ENCODE assay signal across 8 mouse cellular contexts in the genomic region with DNA sequence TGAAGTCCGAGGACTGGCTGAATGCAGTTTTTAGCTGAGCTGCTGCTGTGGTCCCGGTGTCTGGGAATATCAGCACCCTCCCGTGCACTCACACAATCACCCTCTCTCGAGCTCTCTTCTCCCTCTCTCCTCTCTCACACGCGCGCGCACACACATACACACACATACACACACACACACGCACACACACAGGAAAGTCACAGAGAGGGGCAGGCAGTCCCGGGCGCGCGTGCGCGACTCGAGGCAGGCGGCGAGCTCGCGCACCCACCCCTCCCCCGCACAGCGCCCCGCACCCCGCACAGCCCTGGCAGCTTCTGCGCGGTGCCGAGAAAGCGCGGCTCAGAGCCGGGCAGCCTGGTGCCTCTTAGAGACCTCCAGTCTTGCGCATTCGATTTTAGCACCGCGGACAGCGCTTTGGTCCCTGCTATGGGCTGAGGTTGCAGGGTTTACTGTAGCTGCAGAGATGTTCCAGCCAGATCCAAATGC. TPM values are rescaled to one million over a fixed set of nuclear protein-coding genes. Genes with fewer than 3 reads are reported as not detected.
DNase-seq lines count a peak whose midpoint lies in the region; ATAC-seq and TF ChIP-seq lines count a peak whose summit lies in the region.

Gria2 (minus strand) TSS at position 240 of the 486 bp plus-strand sequence.

- in situ Hi-C loops in ES-E14 (cut with MboI; ENCODE audit: low sequenced_read_pairs in 2 of 2, unreplicated experiment in 2 of 2) = no loop called here

- under 1% methylated on average over 24 of the region's 35 CpGs for WGBS in forebrain, embryonic 13.5 days
- under 1% methylated on average over 27 of the region's 35 CpGs for WGBS in lung, postnatal 0 days

- no peak within 1 kb of the TSS for H3K27ac ChIP-seq in ES-E14 (ENCODE audit: insufficient read depth, low read depth, low read length, poor library complexity, severe bottlenecking)
- peak within 1 kb of the TSS; percentile 93 for H3K27ac ChIP-seq in forebrain, embryonic 13.5 days
- no peak within 1 kb of the TSS for H3K27ac ChIP-seq in lung, postnatal 0 days (ENCODE audit: low read length)

- no peaks in the 10 kb centered on the region for H3K36me3 ChIP-seq in ES-E14 (ENCODE audit: control insufficient read depth, insufficient read depth, low read length, poor library complexity, severe bottlenecking)
- H3K36me3 ChIP-seq in forebrain, embryonic 13.5 days (ENCODE audit: poor library complexity, severe bottlenecking) = no peaks in the 10 kb centered on the region
- no peaks in the 10 kb centered on the region for H3K36me3 ChIP-seq in lung, postnatal 0 days (ENCODE audit: insufficient read depth, low read length)

- H3K27me3 ChIP-seq in forebrain, embryonic 13.5 days = no peaks in the 10 kb centered on the region
- peaks cover 24% of the 10 kb centered on the region for H3K27me3 ChIP-seq in lung, postnatal 0 days (replicated peaks; ENCODE audit: insufficient read depth, low read length)

- no peak for TF ChIP-seq CTCF in lung, postnatal 0 days (IDR thresholded peaks at IDR 0.05)

- H3K9ac ChIP-seq in ES-E14 (ENCODE audit: insufficient read depth, low read depth, low read length, poor library complexity, severe bottlenecking) = no peak within 1 kb of the TSS
- peak within 1 kb of the TSS; percentile 88 for H3K9ac ChIP-seq in forebrain, embryonic 13.5 days
- no peak within 1 kb of the TSS for H3K9ac ChIP-seq in lung, postnatal 0 days (replicated peaks; ENCODE audit: low read depth)

- 0 out of 4 replicates have a peak, but pooled peaks cover 0 to 2% of the 10 kb centered on the region in 2 experiments for H3K4me1 ChIP-seq in ES-E14 (ENCODE audit: control insufficient read depth in 2 of 2, insufficient read depth in 2 of 2, low read length in 2 of 2, poor library complexity in 1 of 2)
- peaks cover 28% of the 10 kb centered on the region for H3K4me1 ChIP-seq in forebrain, embryonic 13.5 days
- H3K4me1 ChIP-seq in lung, postnatal 0 days (ENCODE audit: insufficient read depth, low read depth, low read length) = peaks cover 4% of the 10 kb centered on the region; the same call in 1 of the 2 replicates

- DNase-seq in ES-E14 (ENCODE audit: low read depth, low spot score) = peak; percentile 80
- DNase-seq in c-Kit-positive CD71-negative TER-119-negative erythroid progenitor cells, embryonic 14.5 days (ENCODE audit: low read depth) = peak; percentile 43
- peak; percentile 81 for DNase-seq in heart, postnatal 4 days
- DNase-seq in layer of hippocampus, adult 8-10 months (ENCODE audit: low spot score in 2 of 2) = peak; percentile 88 to 90
- DNase-seq in lung, postnatal 0 days (ENCODE audit: low spot score) = peak; percentile 68
- peak; percentile 61 for DNase-seq in retina, postnatal 7 days (ENCODE audit: low read depth, low spot score)
- DNase-seq in urinary bladder, postnatal 36 days (ENCODE audit: low spot score in 2 of 2) = peak; percentile 21 to 56

- H3K9me3 ChIP-seq in ES-E14 (ENCODE audit: control insufficient read depth, insufficient read depth, low read depth, low read length) = no peaks in the 10 kb centered on the region
- no peaks in the 10 kb centered on the region for H3K9me3 ChIP-seq in forebrain, embryonic 13.5 days (replicated peaks)
- H3K9me3 ChIP-seq in lung, postnatal 0 days (ENCODE audit: low read length) = no peaks in the 10 kb centered on the region

- peak within 1 kb of the TSS; percentile 59 to 64 for H3K4me3 ChIP-seq in ES-E14 (ENCODE audit: insufficient read depth in 1 of 2, low read depth in 1 of 2, low read length in 2 of 2, poor library complexity in 1 of 2, severe bottlenecking in 1 of 2)
- H3K4me3 ChIP-seq in forebrain, embryonic 13.5 days = peak within 1 kb of the TSS; percentile 59
- H3K4me3 ChIP-seq in lung, postnatal 0 days (ENCODE audit: low read depth, low read length) = no peak within 1 kb of the TSS

- peak within 1 kb of the TSS; percentile 78 for H3K4me2 ChIP-seq in forebrain, embryonic 13.5 days
- peak within 1 kb of the TSS; percentile 33; the same call in 1 of the 2 replicates for H3K4me2 ChIP-seq in lung, postnatal 0 days (replicated peaks; ENCODE audit: low read depth, low read length)

- no peak for TF ChIP-seq EP300 in lung, postnatal 0 days (IDR thresholded peaks at IDR 0.05)

- peak; percentile 91 for ATAC-seq in forebrain, embryonic 13.5 days
- ATAC-seq in lung, postnatal 0 days = peak; percentile 78

TF ChIP-seq in ES-E14, 5 proteins besides CTCF, POLR2A, EP300 and RAD21:
- TF ChIP-seq ZNF384 (IDR thresholded peaks at IDR 0.05; ENCODE audit: low read depth, low read length) = no peak
- TF ChIP-seq MAFK (IDR thresholded peaks at IDR 0.05; ENCODE audit: insufficient read depth, low read depth, low read length) = no peak

RNA-seq across cellular contexts. Expression of gene Gria2, which starts in this region (rescaled TPM):
- not detected in 2 replicates for total RNA-seq in ES-E14 (2012; rRNA removed)
- 94.4 and 98.4 TPM in 2 replicates for polyA plus RNA-seq in forebrain, embryonic 13.5 days (2015; fragmentation: Nextera tagmentation; extraction: Ambion mirVana)
- total RNA-seq in heart, postnatal 4 days (2021) = under 1 TPM; 0.09 to 0.17 TPM
- total RNA-seq in layer of hippocampus, adult 8-10 months (2022) = 100 to 1,000 TPM; 547 to 714 (median 646) TPM
- polyA plus RNA-seq in lung, postnatal 0 days (2015; fragmentation: Nextera tagmentation; extraction: Ambion mirVana) = 0.11 TPM in 2 replicates

Comparison
In these comparisons a context has a peak if more than half of its experiments do, and no peak if none do; other contexts are left out.
1. RNA of gene Gria2 (total RNA-seq): 547 to 714 TPM in layer of hippocampus, adult 8-10 months; 0.09 to 0.17 TPM in heart, postnatal 4 days and not detected in ES-E14; every median in the first group is over 100 times any median in the second.
2. RNA of gene Gria2 (polyA plus RNA-seq): 94.4 to 98.4 TPM in forebrain, embryonic 13.5 days; 0.11 TPM in lung, postnatal 0 days; every median in the first group is over 10 times any median in the second.
3. Peak in DNase-seq and H3K4me3 ChIP-seq in ES-E14; RNA of the gene not detected or under 1 TPM.
4. Peak in DNase-seq in heart, postnatal 4 days; RNA of the gene not detected or under 1 TPM.
5. Peak in DNase-seq, ATAC-seq and H3K4me2 ChIP-seq in lung, postnatal 0 days; RNA of the gene not detected or under 1 TPM.
6. DNase-seq: peak in every context shown above with its lines; median percentile 89 in layer of hippocampus, adult 8-10 months; 81 in heart, postnatal 4 days; 80 in ES-E14; 68 in lung, postnatal 0 days; 61 in retina, postnatal 7 days; 43 in c-Kit-positive CD71-negative TER-119-negative erythroid progenitor cells, embryonic 14.5 days; 38 in urinary bladder, postnatal 36 days.